Mouse (Mus musculus): ENCODE results near the gene Chsy1. TPM values are rescaled to one million over a fixed set of nuclear protein-coding genes. Genes with fewer than 3 reads are reported as not detected.
"Not testable (repeated sequence)": the region's sequence is repeated elsewhere in the genome, so short reads cannot be mapped to it uniquely, and the experiment has no call there.

Chsy1 gene
- polyA plus RNA-seq, 1 experiment from 2014 or later = 13.4 TPM

- no peaks in the 10 kb centered on the region for H3K9me3 ChIP-seq
- no peak overlapping the region for H3K4me3 ChIP-seq
- no peaks in the 10 kb centered on the region for H3K27me3 ChIP-seq (replicated peaks)
- WGBS = 58% methylated on average over 8 of the region's 8 CpGs
- 0 out of 2 replicates have a peak, but pooled peaks cover 3% of the 10 kb centered on the region for H3K4me1 ChIP-seq
- no peak overlapping the region for H3K27ac ChIP-seq
- no peak for ATAC-seq (ENCODE audit: low FRiP score, low read depth)
- H3K36me3 ChIP-seq = no peaks in the 10 kb centered on the region
- H3K9ac ChIP-seq = no peak overlapping the region
- H3K4me2 ChIP-seq (replicated peaks) = no peak overlapping the region
Observed at GRCm38 (mm10) chr7:66183404-66183803, 74.1 kb downstream of the Chsy1 start.

GRCm38 (mm10) chr7:66184026-66184425, 74.7 kb downstream of the Chsy1 start:
- no peak for ATAC-seq (ENCODE audit: low FRiP score, low read depth)
- 87% methylated on average over 4 of the region's 4 CpGs for WGBS

GRCm38 (mm10) chr7:66185370-66185769, 76.1 kb downstream of the Chsy1 start:
- Histone ChIP-seq H3K4me3 (no peak overlapping the region), H3K27ac (no peak overlapping the region), H3K9me3 (no peaks in the 10 kb centered on the region), H3K36me3 (no peaks in the 10 kb centered on the region), H3K4me2 (replicated peaks) (no peak overlapping the region), H3K4me1 (0 out of 2 replicates have a peak, but pooled peaks cover 3% of the 10 kb centered on the region), H3K27me3 (replicated peaks) (no peaks in the 10 kb centered on the region), H3K9ac (no peak overlapping the region)
- 93% methylated on average over 5 of the region's 5 CpGs for WGBS
- no peak for ATAC-seq (ENCODE audit: low FRiP score, low read depth)

More at GRCm38 (mm10) chr7:66184026-66184425, 74.7 kb downstream of the Chsy1 start:
- H3K4me2 ChIP-seq (replicated peaks) = no peak overlapping the region
- H3K9ac ChIP-seq = no peak overlapping the region
- H3K27ac ChIP-seq = no peak overlapping the region
- H3K4me3 ChIP-seq = no peak overlapping the region
- H3K9me3 ChIP-seq = no peaks in the 10 kb centered on the region
- no peaks in the 10 kb centered on the region for H3K36me3 ChIP-seq
- 0 out of 2 replicates have a peak, but pooled peaks cover 3% of the 10 kb centered on the region for H3K4me1 ChIP-seq
- H3K27me3 ChIP-seq (replicated peaks) = no peaks in the 10 kb centered on the region

GRCm38 (mm10) chr7:66187581-66188231, 78.4 kb downstream of the Chsy1 start:
- WGBS = 92% methylated on average over 4 of the region's 4 CpGs

GRCm38 (mm10) chr7:66190385-66190784, 81.1 kb downstream of the Chsy1 start:
- H3K9ac ChIP-seq; ATAC-seq (ENCODE audit: low FRiP score, low read depth); H3K27me3 ChIP-seq (replicated peaks); H3K4me2 ChIP-seq (replicated peaks); H3K4me1 ChIP-seq; H3K27ac ChIP-seq; H3K36me3 ChIP-seq; H3K4me3 ChIP-seq; H3K9me3 ChIP-seq: not testable (repeated sequence)
- WGBS = 88% methylated on average over 10 of the region's 10 CpGs

More at GRCm38 (mm10) chr7:66187581-66188231, 78.4 kb downstream of the Chsy1 start:
- ATAC-seq (ENCODE audit: low FRiP score, low read depth) = no peak
- Histone ChIP-seq H3K4me3 (no peak overlapping the region), H3K36me3 (no peaks in the 10 kb centered on the region), H3K27me3 (replicated peaks) (no peaks in the 10 kb centered on the region), H3K4me2 (replicated peaks) (no peak overlapping the region), H3K4me1 (0 out of 2 replicates have a peak, but pooled peaks cover 3% of the 10 kb centered on the region), H3K27ac (no peak overlapping the region), H3K9me3 (no peaks in the 10 kb centered on the region), H3K9ac (no peak overlapping the region)

GRCm38 (mm10) chr7:66194511-66194910, 85.2 kb downstream of the Chsy1 start:
- Histone ChIP-seq H3K4me2 (replicated peaks) (no peak overlapping the region), H3K9me3 (no peaks in the 10 kb centered on the region), H3K4me1 (no peaks in the 10 kb centered on the region; the same call in 1 of the 2 replicates), H3K27ac (no peak overlapping the region), H3K36me3 (no peaks in the 10 kb centered on the region), H3K27me3 (replicated peaks) (no peaks in the 10 kb centered on the region), H3K9ac (no peak overlapping the region), H3K4me3 (no peak overlapping the region)
- no peak for ATAC-seq (ENCODE audit: low FRiP score, low read depth)
- 84% methylated on average over 3 of the region's 3 CpGs for WGBS

- 84% methylated on average over 1 of the region's 1 CpGs for WGBS
- Histone ChIP-seq H3K4me3 (no peak overlapping the region), H3K4me2 (replicated peaks) (no peak overlapping the region), H3K36me3 (no peaks in the 10 kb centered on the region), H3K4me1 (peaks cover 5% of the 10 kb centered on the region), H3K9me3 (no peaks in the 10 kb centered on the region), H3K27ac (no peak overlapping the region), H3K9ac (no peak overlapping the region), H3K27me3 (replicated peaks) (no peaks in the 10 kb centered on the region)
- ATAC-seq (ENCODE audit: low FRiP score, low read depth) = no peak
Observed at GRCm38 (mm10) chr7:66195881-66196280, 86.6 kb downstream of the Chsy1 start.

GRCm38 (mm10) chr7:66196609-66197445, 87.5 kb downstream of the Chsy1 start:
- Histone ChIP-seq H3K9me3 (no peaks in the 10 kb centered on the region), H3K4me2 (replicated peaks) (no peak overlapping the region), H3K27me3 (replicated peaks) (no peaks in the 10 kb centered on the region), H3K36me3 (no peaks in the 10 kb centered on the region), H3K4me3 (no peak overlapping the region), H3K27ac (no peak overlapping the region), H3K9ac (no peak overlapping the region), H3K4me1 (peaks cover 11% of the 10 kb centered on the region)
- 84% methylated on average over 11 of the region's 11 CpGs for WGBS
- ATAC-seq (ENCODE audit: low FRiP score, low read depth) = no peak

GRCm38 (mm10) chr7:66198416-66198815, 89.1 kb downstream of the Chsy1 start:
- no peak overlapping the region for H3K9ac ChIP-seq
- no peaks in the 10 kb centered on the region for H3K27me3 ChIP-seq (replicated peaks)
- no peak overlapping the region for H3K27ac ChIP-seq
- ATAC-seq (ENCODE audit: low FRiP score, low read depth) = no peak
- no peak overlapping the region for H3K4me2 ChIP-seq (replicated peaks)
- WGBS = 89% methylated on average over 10 of the region's 10 CpGs
- no peaks in the 10 kb centered on the region for H3K9me3 ChIP-seq
- no peak overlapping the region for H3K4me3 ChIP-seq
- H3K4me1 ChIP-seq = peaks cover 11% of the 10 kb centered on the region
- no peaks in the 10 kb centered on the region for H3K36me3 ChIP-seq

- H3K4me1 ChIP-seq = peaks cover 11% of the 10 kb centered on the region
- no peaks in the 10 kb centered on the region for H3K27me3 ChIP-seq (replicated peaks)
- no peak for ATAC-seq (ENCODE audit: low FRiP score, low read depth)
- WGBS = 85% methylated on average over 5 of the region's 5 CpGs
- no peaks in the 10 kb centered on the region for H3K36me3 ChIP-seq
- no peak overlapping the region for H3K27ac ChIP-seq
- H3K9me3 ChIP-seq = peaks cover under 1% of the 10 kb centered on the region; the same call in 1 of the 2 replicates
- H3K9ac ChIP-seq = no peak overlapping the region
- no peak overlapping the region for H3K4me2 ChIP-seq (replicated peaks)
- H3K4me3 ChIP-seq = no peak overlapping the region
Observed at GRCm38 (mm10) chr7:66199391-66199831, 90.1 kb downstream of the Chsy1 start.

- H3K4me2 ChIP-seq (replicated peaks) = no peak overlapping the region
- H3K9ac ChIP-seq = no peak overlapping the region
- peaks cover 11% of the 10 kb centered on the region for H3K4me1 ChIP-seq
- no peaks in the 10 kb centered on the region for H3K27me3 ChIP-seq (replicated peaks)
- H3K36me3 ChIP-seq = no peaks in the 10 kb centered on the region
- no peak overlapping the region for H3K4me3 ChIP-seq
- ATAC-seq (ENCODE audit: low FRiP score, low read depth) = no peak
- 87% methylated on average over 3 of the region's 3 CpGs for WGBS
- no peak overlapping the region for H3K27ac ChIP-seq
- peaks cover 4% of the 10 kb centered on the region; the same call in 1 of the 2 replicates for H3K9me3 ChIP-seq
Observed at GRCm38 (mm10) chr7:66200383-66200782, 91.1 kb downstream of the Chsy1 start.

GRCm38 (mm10) chr7:66200791-66201450, 91.6 kb downstream of the Chsy1 start:
- no peak overlapping the region for H3K27ac ChIP-seq
- H3K9ac ChIP-seq = no peak overlapping the region
- H3K27me3 ChIP-seq (replicated peaks) = no peaks in the 10 kb centered on the region
- H3K4me3 ChIP-seq = no peak overlapping the region
- H3K4me1 ChIP-seq = peaks cover 11% of the 10 kb centered on the region
- ATAC-seq (ENCODE audit: low FRiP score, low read depth) = no peak
- no peaks in the 10 kb centered on the region for H3K36me3 ChIP-seq
- no peak overlapping the region for H3K4me2 ChIP-seq (replicated peaks)
- peaks cover 4% of the 10 kb centered on the region; the same call in 1 of the 2 replicates for H3K9me3 ChIP-seq
- WGBS = 48% methylated on average over 8 of the region's 8 CpGs
